Comparison of ENCODE assay signal across 21 mouse cellular contexts in genomic region chr2:39148075-39148474, GRCm38 (mm10). TPM values are rescaled to one million over a fixed set of nuclear protein-coding genes. Genes with fewer than 3 reads are reported as not detected.
DNase-seq lines count a peak whose midpoint lies in the region; ATAC-seq and TF ChIP-seq lines count a peak whose summit lies in the region.
"Had no signal": no experiment of that assay in that cellular context is flagged by ENCODE, and none has a peak within 500 bp of the region (broad histone marks: within the 10 kb centered on the region; RNA-seq: fewer than 3 reads in every experiment).

No protein-coding gene starts in this region.

- H3K36me3 ChIP-seq in liver, postnatal 0 days (replicated peaks; ENCODE audit: insufficient read depth, low read length), result no peaks in the 10 kb centered on the region
- H3K36me3 ChIP-seq in heart, adult 2 months (ENCODE audit: control insufficient read depth, insufficient read depth, low read length), result no peaks in the 10 kb centered on the region
- H3K36me3 ChIP-seq in heart, embryonic 11.5 days (ENCODE audit: control insufficient read depth, insufficient read depth, low read length), result no peaks in the 10 kb centered on the region
- H3K36me3 ChIP-seq: hindbrain, embryonic 15.5 days; intestine, embryonic 15.5 days; lung, embryonic 15.5 days; midbrain, embryonic 15.5 days had no signal

- peak; percentile 76 for DNase-seq in MEL-GATA-1-ER (ENCODE audit: extremely low read depth, low read depth)
- DNase-seq in liver, postnatal 0 days, result no peak
- DNase-seq in heart, adult 2 months, result no peak
- no peak for DNase-seq in lung, postnatal 14 days
- DNase-seq in ovary, postnatal 10 days (ENCODE audit: low spot score), result no peak
- DNase-seq: adrenal gland, adult 2 months; cerebellum, adult 9-10 months; right cerebral cortex, postnatal 4 days had no signal

- no peaks in the 10 kb centered on the region for H3K27me3 ChIP-seq in liver, postnatal 0 days (ENCODE audit: insufficient read depth, low read length)
- H3K27me3 ChIP-seq in heart, adult 2 months (ENCODE audit: control insufficient read depth, insufficient read depth, low read length), result no peaks in the 10 kb centered on the region
- H3K27me3 ChIP-seq in heart, embryonic 11.5 days (ENCODE audit: control insufficient read depth, insufficient read depth, low read length), result no peaks in the 10 kb centered on the region
- H3K27me3 ChIP-seq: embryonic facial prominence, embryonic 13.5 days; heart, embryonic 12.5 days; hindbrain, embryonic 15.5 days; intestine, embryonic 15.5 days; limb, embryonic 12.5 days; lung, embryonic 15.5 days; midbrain, embryonic 15.5 days had no signal

- H3K4me1 ChIP-seq in liver, postnatal 0 days (ENCODE audit: insufficient read depth), result no peaks in the 10 kb centered on the region
- no peaks in the 10 kb centered on the region; the same call in 1 of the 2 replicates for H3K4me1 ChIP-seq in heart, adult 2 months (ENCODE audit: control insufficient read depth, insufficient read depth, low read length)
- H3K4me1 ChIP-seq in heart, embryonic 11.5 days (ENCODE audit: control insufficient read depth, insufficient read depth, low read length), result no peaks in the 10 kb centered on the region
- H3K4me1 ChIP-seq: embryonic facial prominence, embryonic 13.5 days; hindbrain, embryonic 15.5 days; intestine, embryonic 15.5 days; limb, embryonic 12.5 days; lung, embryonic 15.5 days; midbrain, embryonic 15.5 days had no signal

- intact Hi-C loops in heart, adult 2 months (cut with DNase I), result no loop called here

- ATAC-seq in hematopoietic stem cell, adult 5-6 weeks (replicated peaks in 1 of 2; ENCODE audit: insufficient read depth in 1 of 2, low FRiP score in 2 of 2, low TSS enrichment in 1 of 2, low read depth in 1 of 2, poor library complexity in 2 of 2, severe bottlenecking in 2 of 2), result peak; percentile 69 to 80; a peak in 3 of 4 replicates
- ATAC-seq in liver, postnatal 0 days, result peak; percentile 45; the same call in 1 of the 2 replicates
- ATAC-seq in heart, embryonic 11.5 days (replicated peaks; ENCODE audit: insufficient number of reproducible peaks, low FRiP score, low TSS enrichment), result no peak
- ATAC-seq: CD4-positive, CD25-positive, alpha-beta regulatory T cell, adult 4 months; forebrain, embryonic 16.5 days; intestine, embryonic 15.5 days; midbrain, embryonic 15.5 days had no signal

- TF ChIP-seq CTCF in liver, postnatal 0 days (IDR thresholded peaks at IDR 0.05; ENCODE audit: low read depth), result no peak
- TF ChIP-seq CTCF in heart, adult 2 months (IDR thresholded peaks at IDR 0.05), result no peak

- WGBS in liver, postnatal 0 days (ENCODE audit: insufficient replicate concordance), result 10% methylated on average over 2 of the region's 2 CpGs
- WGBS in heart, adult 2 months, result 13% methylated on average over 2 of the region's 2 CpGs
- WGBS in heart, embryonic 11.5 days (ENCODE audit: insufficient replicate concordance), result 45% methylated on average over 2 of the region's 2 CpGs

- no peak overlapping the region for H3K27ac ChIP-seq in liver, postnatal 0 days (ENCODE audit: low read depth)
- no peak overlapping the region for H3K27ac ChIP-seq in heart, adult 2 months
- H3K27ac ChIP-seq in heart, embryonic 11.5 days (ENCODE audit: low read depth, low read length), result no peak overlapping the region
- H3K27ac ChIP-seq: embryonic facial prominence, embryonic 13.5 days; hindbrain, embryonic 15.5 days; intestine, embryonic 15.5 days; limb, embryonic 12.5 days; lung, embryonic 15.5 days; midbrain, embryonic 15.5 days; stomach, postnatal 0 days had no signal

- H3K4me3 ChIP-seq in liver, postnatal 0 days (ENCODE audit: low read depth, low read length), result no peak overlapping the region
- H3K4me3 ChIP-seq in heart, adult 2 months, result no peak overlapping the region
- no peak overlapping the region for H3K4me3 ChIP-seq in heart, embryonic 11.5 days (ENCODE audit: low read depth, low read length)
- H3K4me3 ChIP-seq: embryonic facial prominence, embryonic 13.5 days; heart, embryonic 12.5 days; hindbrain, embryonic 15.5 days; intestine, embryonic 15.5 days; limb, embryonic 12.5 days; lung, embryonic 15.5 days; midbrain, embryonic 15.5 days; myocyte had no signal

- H3K4me2 ChIP-seq in liver, postnatal 0 days (ENCODE audit: low read depth, low read length), result no peak overlapping the region
- H3K4me2 ChIP-seq in heart, embryonic 11.5 days, result no peak overlapping the region
- H3K4me2 ChIP-seq: embryonic facial prominence, embryonic 13.5 days; heart, embryonic 12.5 days; hindbrain, embryonic 15.5 days; intestine, embryonic 15.5 days; limb, embryonic 12.5 days; lung, embryonic 15.5 days; midbrain, embryonic 15.5 days had no signal

- 0 out of 2 replicates have a peak, but pooled peaks cover 2% of the 10 kb centered on the region for H3K9me3 ChIP-seq in liver, postnatal 0 days (ENCODE audit: low read length)
- no peaks in the 10 kb centered on the region for H3K9me3 ChIP-seq in heart, embryonic 11.5 days (replicated peaks; ENCODE audit: control insufficient read depth, low read length)
- H3K9me3 ChIP-seq: embryonic facial prominence, embryonic 13.5 days; heart, embryonic 12.5 days; hindbrain, embryonic 15.5 days; intestine, embryonic 15.5 days; limb, embryonic 12.5 days; lung, embryonic 15.5 days; midbrain, embryonic 15.5 days had no signal

- H3K9ac ChIP-seq in liver, postnatal 0 days (replicated peaks), result no peak overlapping the region
- no peak overlapping the region for H3K9ac ChIP-seq in heart, adult 2 months (ENCODE audit: low read depth, low read length)
- H3K9ac ChIP-seq in heart, embryonic 11.5 days (ENCODE audit: low read depth, low read length), result no peak overlapping the region
- H3K9ac ChIP-seq: embryonic facial prominence, embryonic 13.5 days; heart, embryonic 12.5 days; hindbrain, embryonic 15.5 days; intestine, embryonic 15.5 days; limb, embryonic 12.5 days; lung, embryonic 15.5 days; midbrain, embryonic 15.5 days had no signal

- no peak for TF ChIP-seq POLR2A in heart, adult 2 months (IDR thresholded peaks at IDR 0.05; ENCODE audit: insufficient read depth, low read depth, low read length)

- no peak for TF ChIP-seq EP300 in liver, postnatal 0 days (IDR thresholded peaks at IDR 0.05; ENCODE audit: low read depth)
- no peak for TF ChIP-seq EP300 in heart, adult 2 months (IDR thresholded peaks at IDR 0.05; ENCODE audit: insufficient read depth, low read depth, low read length)

- H3K79me2 ChIP-seq in heart, adult 2 months (replicated peaks; ENCODE audit: control insufficient read depth, insufficient read depth, low read length), result no peaks in the 10 kb centered on the region

RNA-seq across cellular contexts. Expression of gene Scai, which starts 42.5 kb away (rescaled TPM):
- total RNA-seq in hematopoietic stem cell, adult 5-6 weeks (2017), result 17.8 and 25.8 TPM in 2 replicates
- 0.56 and 0.70 TPM in 2 replicates for polyA plus RNA-seq in liver, postnatal 0 days (2015; fragmentation: Nextera tagmentation; extraction: Ambion mirVana)
- total RNA-seq in heart, adult 2 months (2021), result 1 to 10 TPM; 2.9 to 4.1 TPM
- polyA plus RNA-seq in heart, adult 2 months (2012; rRNA removed), result 1.4 and 2.4 TPM in 2 replicates
- polyA plus RNA-seq in heart, embryonic 11.5 days (2014; fragmentation: Nextera tagmentation; extraction: Ambion mirVana), result 5.0 and 6.5 TPM in 2 replicates
